Mouse (Mus musculus) heart, embryonic 11.5 days (tissue): ENCODE results near the gene Unk. TPM values are rescaled to one million over a fixed set of nuclear protein-coding genes. Genes with fewer than 3 reads are reported as not detected.
A peak's percentile ranks its signal among the peaks of the same experiment; 100 is the strongest.

Source experiments
- ATAC-seq: fragments of 200-750 bp; cut with Nextera tagmentation; replicated peaks from 2 replicates; pipeline ENCODE4 v1.8.0; 2017; ENCODE audit warnings: moderate library complexity; ENCODE audit not compliant: insufficient number of reproducible peaks, low FRiP score, low TSS enrichment
- H3K27ac ChIP-seq: fragments of 300-500 bp; sonication (generic); 2 replicates; pipeline ENCODE4 v1.5.1; 2014; ENCODE audit warnings: mild to moderate bottlenecking, low read depth, low read length
- H3K27me3 ChIP-seq: fragments of 300-500 bp; sonication (generic); 2 replicates; pipeline ENCODE4 v1.6.1; 2014; ENCODE audit warnings: mild to moderate bottlenecking, low read length, mixed read lengths; ENCODE audit not compliant: control insufficient read depth, insufficient read depth
- H3K36me3 ChIP-seq: fragments of 300-500 bp; sonication (generic); 2 replicates; pipeline ENCODE4 v1.6.1; 2014; ENCODE audit warnings: mild to moderate bottlenecking, low read length, moderate library complexity, mixed read lengths; ENCODE audit not compliant: control insufficient read depth, insufficient read depth
- H3K4me1 ChIP-seq: fragments of 300-500 bp; sonication (generic); 2 replicates; pipeline ENCODE4 v1.6.1; 2014; ENCODE audit warnings: low read length; ENCODE audit not compliant: control insufficient read depth, insufficient read depth
- H3K4me2 ChIP-seq: fragments of 300-500 bp; sonication (generic); 2 replicates; pipeline ENCODE4 v1.6.1; 2014; ENCODE audit warnings: mild to moderate bottlenecking, moderate library complexity
- H3K4me3 ChIP-seq: fragments of 300-500 bp; sonication (generic); 2 replicates; pipeline ENCODE4 v1.5.1; 2014; ENCODE audit warnings: low read depth, low read length
- H3K9ac ChIP-seq: fragments of 300-500 bp; sonication (generic); 2 replicates; pipeline ENCODE4 v1.6.1; 2014; ENCODE audit warnings: mild to moderate bottlenecking, low read depth, low read length, moderate library complexity
- H3K9me3 ChIP-seq: fragments of 300-500 bp; sonication (generic); replicated peaks from 2 replicates; pipeline ENCODE4 v1.6.1; 2016; ENCODE audit warnings: low read length; ENCODE audit not compliant: control insufficient read depth
- WGBS: fragments of 180-500 bp; shearing (Covaris S2); extraction: QIAGEN DNeasy Blood & Tissue Kit; methylation state at CpG from one replicate; pipeline ENCODE4 v1.1.7; 2014; ENCODE audit not compliant: insufficient replicate concordance; 5-methylcytosine and 5-hydroxymethylcytosine counted together
- polyA plus RNA-seq: library from polyadenylated mRNA; unstranded; fragments of >200 nt; fragmentation: Nextera tagmentation; extraction: Ambion mirVana; gene quantifications from 2 replicates; pipeline ENCODE4 v1.2.1, GENCODE M21; 2014

Unk gene
- polyA plus RNA-seq, 1 experiment from 2014 or later: 18.7 TPM

GRCm38 (mm10) chr11:116110540-116110939 is 80.4 kb downstream of the Unk start:
- Histone ChIP-seq H3K27me3 (peaks cover 21% of the 10 kb centered on the region), H3K4me2 (peak overlapping the region; percentile 87), H3K4me1 (peaks cover 44% of the 10 kb centered on the region), H3K9me3 (no peaks in the 10 kb centered on the region), H3K4me3 (peak overlapping the region; percentile 71), H3K9ac (peak overlapping the region; percentile 84), H3K27ac (peak overlapping the region; percentile 79), H3K36me3 (no peaks in the 10 kb centered on the region)
- no peak for ATAC-seq
- 15% methylated on average over 10 of the region's 10 CpGs for WGBS

Other genes with a start within 250 kb of the Unk start
- gene Caskin2, start 216.7 kb upstream of the Unk start, polyA plus RNA-seq: 17.4 and 18.1 TPM in 2 replicates
- 20.8 TPM in 2 replicates for gene Tsen54, start 215.6 kb upstream of the Unk start, polyA plus RNA-seq
- gene Llgl2, start 206.3 kb upstream of the Unk start, polyA plus RNA-seq: 21.5 and 22.4 TPM in 2 replicates
- 0.06 and 0.39 TPM in 2 replicates for gene Myo15b, start 171.9 kb upstream of the Unk start, polyA plus RNA-seq
- gene Smim5, start 130.4 kb upstream of the Unk start, polyA plus RNA-seq: 19.6 and 21.8 TPM in 2 replicates
- gene Smim6, start 118.3 kb upstream of the Unk start, polyA plus RNA-seq: 0.46 and 1.2 TPM in 2 replicates
- 27.9 and 28.3 TPM in 2 replicates for gene Sap30bp, start 97.0 kb upstream of the Unk start, polyA plus RNA-seq
- 12.3 and 13.0 TPM in 2 replicates for gene Recql5, start 96.8 kb upstream of the Unk start, polyA plus RNA-seq
- gene Itgb4, start 55.6 kb upstream of the Unk start, polyA plus RNA-seq: 0.51 and 0.80 TPM in 2 replicates
- gene Galk1, start 17.6 kb upstream of the Unk start, polyA plus RNA-seq: 137 and 151 TPM in 2 replicates
- gene H3f3b, start 2.4 kb upstream of the Unk start, polyA plus RNA-seq: 734 and 757 TPM in 2 replicates
- 2.3 and 2.6 TPM in 2 replicates for gene Unc13d, start 47.6 kb downstream of the Unk start, polyA plus RNA-seq
- 129 and 144 TPM in 2 replicates for gene Wbp2, start 56.7 kb downstream of the Unk start, polyA plus RNA-seq
- gene Trim47, start 96.9 kb downstream of the Unk start, polyA plus RNA-seq: 38.3 and 40.2 TPM in 2 replicates
- gene Trim65, start 100.8 kb downstream of the Unk start, polyA plus RNA-seq: 3.9 and 4.5 TPM in 2 replicates
- 109 and 116 TPM in 2 replicates for gene Mrpl38, start 108.5 kb downstream of the Unk start, polyA plus RNA-seq
- 20.3 and 20.6 TPM in 2 replicates for gene Fbf1, start 137.8 kb downstream of the Unk start, polyA plus RNA-seq
- 74.0 and 76.4 TPM in 2 replicates for gene Ten1, start 168.5 kb downstream of the Unk start, polyA plus RNA-seq
- gene Acox1, start 168.7 kb downstream of the Unk start, polyA plus RNA-seq: 29.3 and 32.3 TPM in 2 replicates
- 0.26 and 0.31 TPM in 2 replicates for gene Evpl, start 207.8 kb downstream of the Unk start, polyA plus RNA-seq
- 61.5 and 61.9 TPM in 2 replicates for gene Srp68, start 243.9 kb downstream of the Unk start, polyA plus RNA-seq